Mouse (Mus musculus): ENCODE results near the gene Ciao2b. TPM values are rescaled to one million over a fixed set of nuclear protein-coding genes. Genes with fewer than 3 reads are reported as not detected.

Gene Ciao2b
- total RNA-seq, 2 experiments from 2014 or later: 24.6 to 31.6 TPM

Other genes starting within 250 kb of the Ciao2b start
- gene Cmtm4, start 246.2 kb downstream of the Ciao2b start, total RNA-seq (2021): 10 to 100 TPM; 63.3 to 73.1 TPM
- 100 to 1,000 TPM; 258 to 289 TPM for gene Dync1li2, start 198.9 kb downstream of the Ciao2b start, total RNA-seq (2021)
- under 1 TPM; 0.66 to 0.74 TPM for gene Terb1, start 132.1 kb downstream of the Ciao2b start, total RNA-seq (2021)
- 10 to 100 TPM; 43.6 to 45.7 TPM for gene Nae1, start 107.3 kb downstream of the Ciao2b start, total RNA-seq (2021)
- gene Car7, start 107.3 kb downstream of the Ciao2b start, total RNA-seq (2021): 10 to 100 TPM; 13.7 to 18.2 TPM
- 1 to 10 TPM; 7.1 to 8.4 TPM for gene Pdp2, start 50.5 kb downstream of the Ciao2b start, total RNA-seq (2021)
- gene Cdh16, start 17.6 kb downstream of the Ciao2b start, total RNA-seq (2021): not detected
- 1 to 10 TPM in 1 of 2 experiments, under 1 TPM in 1; 0.89 to 2.0 TPM for gene Rrad, start 10.6 kb downstream of the Ciao2b start, total RNA-seq (2021)
- not detected for gene Ces2a, start 92.0 kb upstream of the Ciao2b start, total RNA-seq (2021)
- gene Ces2b, start 189.6 kb upstream of the Ciao2b start, total RNA-seq (2021): not detected
- not detected for gene Ces2c, start 205.1 kb upstream of the Ciao2b start, total RNA-seq (2021)

Data from layer of hippocampus, adult 18-20 months (tissue).